ENCODE assay signal across 18 mouse cellular contexts in the genomic region with DNA sequence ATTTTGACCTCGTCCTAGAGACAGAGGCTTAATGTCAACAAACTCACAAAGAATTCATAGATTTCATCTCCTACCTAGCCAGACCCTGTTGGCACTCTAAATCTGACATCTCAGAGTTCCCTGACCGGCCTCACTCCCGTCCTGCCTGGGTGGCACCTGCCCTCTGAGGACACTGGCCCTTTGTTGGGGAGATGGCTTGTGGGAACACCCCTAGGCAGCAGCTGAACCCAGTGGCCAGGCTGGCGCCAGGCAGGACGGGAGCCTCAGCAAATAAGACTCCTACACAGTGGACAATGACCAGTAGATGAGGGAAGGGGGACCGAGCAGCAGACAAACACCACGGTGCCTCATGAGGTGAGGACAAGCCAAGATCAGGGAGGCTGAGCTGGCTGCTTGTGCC. TPM values are rescaled to one million over a fixed set of nuclear protein-coding genes. Genes with fewer than 3 reads are reported as not detected.
DNase-seq lines count a peak whose midpoint lies in the region; ATAC-seq and TF ChIP-seq lines count a peak whose summit lies in the region.
"Had no signal": no experiment of that assay in that cellular context is flagged by ENCODE, and none has a peak within 500 bp of the region (broad histone marks: within the 10 kb centered on the region; RNA-seq: fewer than 3 reads in every experiment).

No protein-coding gene starts in this region.

- WGBS in hindbrain, postnatal 0 days: 68% methylated on average over 7 of the region's 7 CpGs
- 78% methylated on average over 7 of the region's 7 CpGs for WGBS in hindbrain, embryonic 10.5 days
- 21% methylated on average over 7 of the region's 7 CpGs for WGBS in liver, adult 2 months
- WGBS in midbrain, embryonic 11.5 days: 76% methylated on average over 7 of the region's 7 CpGs
- 78% methylated on average over 7 of the region's 7 CpGs for WGBS in midbrain, embryonic 15.5 days
- 56% methylated on average over 7 of the region's 7 CpGs for WGBS in stomach, postnatal 0 days

- H3K9me3 ChIP-seq in hindbrain, postnatal 0 days (ENCODE audit: low read length): no peaks in the 10 kb centered on the region
- H3K9me3 ChIP-seq in hindbrain, embryonic 10.5 days: no peaks in the 10 kb centered on the region
- no peaks in the 10 kb centered on the region for H3K9me3 ChIP-seq in midbrain, embryonic 11.5 days (ENCODE audit: control insufficient read depth, low read length)
- H3K9me3 ChIP-seq in midbrain, embryonic 15.5 days: no peaks in the 10 kb centered on the region
- H3K9me3 ChIP-seq in stomach, postnatal 0 days (ENCODE audit: control insufficient read depth, low read length): no peaks in the 10 kb centered on the region
- H3K9me3 ChIP-seq: embryonic facial prominence, embryonic 13.5 days; forebrain, embryonic 12.5 days; heart, embryonic 15.5 days; hindbrain, embryonic 15.5 days had no signal

- TF ChIP-seq POLR2A in liver, adult 2 months (IDR thresholded peaks at IDR 0.05; ENCODE audit: extremely low read depth, insufficient read depth, low read length): no peak

- ATAC-seq in hindbrain, postnatal 0 days: peak; percentile 15; the same call in 1 of the 2 replicates
- no peak for ATAC-seq in midbrain, embryonic 11.5 days (ENCODE audit: low FRiP score)
- no peak for ATAC-seq in midbrain, embryonic 15.5 days (replicated peaks)
- no peak for ATAC-seq in stomach, postnatal 0 days (ENCODE audit: low FRiP score, low TSS enrichment)
- ATAC-seq: forebrain, embryonic 16.5 days had no signal

- no peak for TF ChIP-seq EP300 in stomach, postnatal 0 days (optimal IDR thresholded peaks at IDR 0.05)

- H3K79me2 ChIP-seq in liver, adult 2 months (ENCODE audit: control insufficient read depth, insufficient read depth, low read length): no peaks in the 10 kb centered on the region

- no peaks in the 10 kb centered on the region for H3K27me3 ChIP-seq in hindbrain, postnatal 0 days (ENCODE audit: insufficient read depth, low read length)
- no peaks in the 10 kb centered on the region for H3K27me3 ChIP-seq in hindbrain, embryonic 10.5 days (ENCODE audit: insufficient read depth, poor library complexity, severe bottlenecking)
- H3K27me3 ChIP-seq in liver, adult 2 months (ENCODE audit: control insufficient read depth, insufficient read depth, low read length): no peaks in the 10 kb centered on the region
- no peaks in the 10 kb centered on the region for H3K27me3 ChIP-seq in midbrain, embryonic 11.5 days (ENCODE audit: control insufficient read depth, insufficient read depth, low read length)
- H3K27me3 ChIP-seq in midbrain, embryonic 15.5 days (replicated peaks): no peaks in the 10 kb centered on the region
- no peaks in the 10 kb centered on the region for H3K27me3 ChIP-seq in stomach, postnatal 0 days (ENCODE audit: control insufficient read depth, insufficient read depth, low read length)
- H3K27me3 ChIP-seq: embryonic facial prominence, embryonic 13.5 days; forebrain, embryonic 12.5 days; heart, embryonic 15.5 days; hindbrain, embryonic 15.5 days had no signal

- no peak overlapping the region for H3K27ac ChIP-seq in hindbrain, postnatal 0 days
- H3K27ac ChIP-seq in hindbrain, embryonic 10.5 days: no peak overlapping the region
- H3K27ac ChIP-seq in liver, adult 2 months (replicated peaks; ENCODE audit: insufficient read depth, low read depth, low read length): no peak overlapping the region
- no peak overlapping the region for H3K27ac ChIP-seq in midbrain, embryonic 11.5 days (ENCODE audit: low read depth, low read length)
- H3K27ac ChIP-seq in midbrain, embryonic 15.5 days: no peak overlapping the region
- no peak overlapping the region for H3K27ac ChIP-seq in stomach, postnatal 0 days (replicated peaks)
- H3K27ac ChIP-seq: embryonic facial prominence, embryonic 13.5 days; forebrain, embryonic 12.5 days; heart, embryonic 15.5 days; hindbrain, embryonic 15.5 days had no signal

- TF ChIP-seq CTCF in hindbrain, postnatal 0 days (IDR thresholded peaks at IDR 0.05; ENCODE audit: low read depth): no peak
- no peak for TF ChIP-seq CTCF in liver, adult 2 months (IDR thresholded peaks at IDR 0.05; ENCODE audit: low read depth, low read length)
- TF ChIP-seq CTCF in stomach, postnatal 0 days (IDR thresholded peaks at IDR 0.05; ENCODE audit: low read depth): no peak

- H3K9ac ChIP-seq in hindbrain, postnatal 0 days (replicated peaks; ENCODE audit: low read length): no peak overlapping the region
- no peak overlapping the region for H3K9ac ChIP-seq in liver, adult 2 months (ENCODE audit: low read depth, low read length)
- no peak overlapping the region for H3K9ac ChIP-seq in midbrain, embryonic 11.5 days (ENCODE audit: low read length)
- no peak overlapping the region for H3K9ac ChIP-seq in midbrain, embryonic 15.5 days
- no peak overlapping the region for H3K9ac ChIP-seq in stomach, postnatal 0 days (ENCODE audit: low read length)
- H3K9ac ChIP-seq: embryonic facial prominence, embryonic 13.5 days; forebrain, embryonic 12.5 days; heart, embryonic 15.5 days; hindbrain, embryonic 15.5 days had no signal

- no peak for DNase-seq in hindbrain, postnatal 0 days (ENCODE audit: low spot score)
- DNase-seq in hindbrain, embryonic 10.5 days (ENCODE audit: low spot score): no peak
- DNase-seq in liver, adult 2 months (ENCODE audit: extremely low read depth, low read depth, low spot score): peak; percentile 19
- DNase-seq in liver: no peak
- peak; percentile 54 for DNase-seq in midbrain, embryonic 11.5 days (ENCODE audit: low spot score, missing footprints)
- DNase-seq in stomach, postnatal 0 days (ENCODE audit: low spot score): peak; percentile 28
- DNase-seq: adrenal gland, adult 2 months; adrenal gland, postnatal 25 days; cerebellum, adult 18-20 months; cerebellum, adult 9-11 months; cerebellum, postnatal 36 days; gastrocnemius, postnatal 25 days had no signal

- H3K4me3 ChIP-seq in hindbrain, postnatal 0 days (ENCODE audit: low read length): no peak overlapping the region
- no peak overlapping the region for H3K4me3 ChIP-seq in hindbrain, embryonic 10.5 days
- H3K4me3 ChIP-seq in liver, adult 2 months (ENCODE audit: insufficient read depth, low read depth, low read length): no peak overlapping the region
- H3K4me3 ChIP-seq in midbrain, embryonic 11.5 days (ENCODE audit: low read depth, low read length): no peak overlapping the region
- no peak overlapping the region for H3K4me3 ChIP-seq in midbrain, embryonic 15.5 days
- no peak overlapping the region for H3K4me3 ChIP-seq in stomach, postnatal 0 days (ENCODE audit: low read depth, low read length)
- H3K4me3 ChIP-seq: embryonic facial prominence, embryonic 13.5 days; forebrain, embryonic 12.5 days; heart, embryonic 15.5 days; hindbrain, embryonic 15.5 days had no signal

- no peak overlapping the region for H3K4me2 ChIP-seq in hindbrain, postnatal 0 days (ENCODE audit: low read depth, low read length)
- H3K4me2 ChIP-seq in midbrain, embryonic 11.5 days: no peak overlapping the region
- no peak overlapping the region for H3K4me2 ChIP-seq in midbrain, embryonic 15.5 days
- no peak overlapping the region for H3K4me2 ChIP-seq in stomach, postnatal 0 days (replicated peaks; ENCODE audit: low read depth)
- H3K4me2 ChIP-seq: embryonic facial prominence, embryonic 13.5 days; forebrain, embryonic 12.5 days; heart, embryonic 15.5 days; hindbrain, embryonic 15.5 days had no signal

- H3K4me1 ChIP-seq in hindbrain, postnatal 0 days (ENCODE audit: insufficient read depth, low read length): no peaks in the 10 kb centered on the region
- peaks cover 10% of the 10 kb centered on the region; the same call in 1 of the 2 replicates for H3K4me1 ChIP-seq in hindbrain, embryonic 10.5 days (replicated peaks)
- H3K4me1 ChIP-seq in liver, adult 2 months (ENCODE audit: control insufficient read depth, insufficient read depth, low read length): no peaks in the 10 kb centered on the region
- no peaks in the 10 kb centered on the region for H3K4me1 ChIP-seq in midbrain, embryonic 11.5 days (ENCODE audit: control insufficient read depth, insufficient read depth, low read length)
- no peaks in the 10 kb centered on the region for H3K4me1 ChIP-seq in midbrain, embryonic 15.5 days
- no peaks in the 10 kb centered on the region for H3K4me1 ChIP-seq in stomach, postnatal 0 days (replicated peaks; ENCODE audit: control insufficient read depth, insufficient read depth)
- H3K4me1 ChIP-seq: embryonic facial prominence, embryonic 13.5 days; forebrain, embryonic 12.5 days; heart, embryonic 15.5 days; hindbrain, embryonic 15.5 days had no signal

- no peaks in the 10 kb centered on the region for H3K36me3 ChIP-seq in hindbrain, postnatal 0 days (ENCODE audit: insufficient read depth, low read length)
- no peaks in the 10 kb centered on the region for H3K36me3 ChIP-seq in hindbrain, embryonic 10.5 days
- H3K36me3 ChIP-seq in liver, adult 2 months (ENCODE audit: control insufficient read depth, insufficient read depth, low read length): no peaks in the 10 kb centered on the region
- H3K36me3 ChIP-seq in midbrain, embryonic 11.5 days (ENCODE audit: control insufficient read depth, insufficient read depth, low read length): no peaks in the 10 kb centered on the region
- no peaks in the 10 kb centered on the region for H3K36me3 ChIP-seq in midbrain, embryonic 15.5 days (replicated peaks)
- H3K36me3 ChIP-seq in stomach, postnatal 0 days (ENCODE audit: control insufficient read depth, insufficient read depth, low read length): no peaks in the 10 kb centered on the region
- H3K36me3 ChIP-seq: embryonic facial prominence, embryonic 13.5 days; forebrain, embryonic 12.5 days; heart, embryonic 15.5 days; hindbrain, embryonic 15.5 days had no signal

RNA-seq across cellular contexts. Expression of gene Ppif, which starts 14.3 kb away (rescaled TPM):
- 55.3 and 55.4 TPM in 2 replicates for total RNA-seq in hindbrain, postnatal 0 days (2014; rRNA removed)
- polyA plus RNA-seq in hindbrain, postnatal 0 days (2015; fragmentation: Nextera tagmentation; extraction: Ambion mirVana): 46.1 and 46.7 TPM in 2 replicates
- polyA plus RNA-seq in hindbrain, embryonic 10.5 days (2016; fragmentation: Nextera tagmentation; extraction: Ambion mirVana): 47.3 and 55.7 TPM in 2 replicates
- total RNA-seq in liver, adult 2 months (2014; rRNA removed): 19.4 and 31.1 TPM in 2 replicates
- 76.3 and 80.6 TPM in 2 replicates for polyA plus RNA-seq in liver, adult 2 months (2012; rRNA removed)
- 36.2 and 37.4 TPM in 2 replicates for polyA plus RNA-seq in midbrain, embryonic 11.5 days (2014; fragmentation: Nextera tagmentation; extraction: Ambion mirVana)
- 30.6 and 32.0 TPM in 2 replicates for polyA plus RNA-seq in midbrain, embryonic 15.5 days (2015; fragmentation: Nextera tagmentation; extraction: Ambion mirVana)
- 66.1 and 74.6 TPM in 2 replicates for polyA plus RNA-seq in stomach, postnatal 0 days (2015; fragmentation: Nextera tagmentation; extraction: Ambion mirVana)

Comparison
In these comparisons a context has a peak if more than half of its experiments do, and no peak if none do; other contexts are left out.
1. DNase-seq: peak in liver, adult 2 months (single experiment), midbrain, embryonic 11.5 days (single experiment) and stomach, postnatal 0 days (single experiment); none in hindbrain, postnatal 0 days (single experiment), hindbrain, embryonic 10.5 days (single experiment) and liver (single experiment).